Mouse (Mus musculus) cortical plate, adult 2 months (tissue): Measurements from ENCODE around the gene Mpc2.

Experiments used
- CTCF ChIP-seq: fragments of 200-500 bp; IDR thresholded peaks from 2 replicates; pipeline ENCODE4 v1.5.1; 2011; ENCODE audit warnings: mild to moderate bottlenecking, control low read depth, low read length; ENCODE audit not compliant: insufficient read depth; ENCODE audit errors: extremely low read depth
- POLR2A ChIP-seq: fragments of 200-500 bp; IDR thresholded peaks from 2 replicates; pipeline ENCODE4 v1.6.1; 2011; ENCODE audit warnings: mild to moderate bottlenecking, low read length, control low read depth; ENCODE audit not compliant: insufficient read depth; ENCODE audit errors: extremely low read depth

DNA sequence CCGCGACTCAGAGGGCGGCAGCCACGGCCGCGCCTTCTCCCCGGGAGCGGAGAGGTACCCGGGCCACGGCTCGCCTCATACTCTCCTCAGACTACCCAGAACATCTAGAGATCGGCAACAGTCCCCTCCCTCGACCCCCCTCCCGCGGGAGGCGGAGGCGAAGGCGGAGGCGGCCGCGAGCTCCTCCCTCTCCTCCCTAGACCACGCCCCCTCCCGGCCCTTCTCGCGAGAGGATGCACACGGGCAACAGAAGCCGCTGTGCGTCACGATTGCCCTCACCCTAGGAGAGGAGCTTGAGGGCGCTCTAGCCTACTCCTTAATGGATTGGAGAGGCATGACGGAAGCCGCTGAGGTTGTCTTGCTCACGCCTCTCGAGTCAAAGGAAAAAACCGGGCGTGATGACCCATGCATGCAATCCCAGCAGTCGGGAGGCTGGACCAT lies at the start of gene Mpc2, which contains the start of gene Dcaf6:
- TF ChIP-seq CTCF, result no peak
- TF ChIP-seq POLR2A, result peak; percentile 81; the same call in 1 of the 2 replicates
